Mouse (Mus musculus): Measurements from ENCODE around the gene Agbl4. TPM values are rescaled to one million over a fixed set of nuclear protein-coding genes. Genes with fewer than 3 reads are reported as not detected.

Agbl4 gene
- polyA plus RNA-seq, 1 experiment from 2014 or later = 0.30 TPM

GRCm38 (mm10) chr4:111588211-111588610 is 1190.8 kb downstream of the Agbl4 start:
- Histone ChIP-seq H3K4me3 (ENCODE audit: low read length) (no peak overlapping the region), H3K4me1 (ENCODE audit: control insufficient read depth, insufficient read depth, low read length) (no peaks in the 10 kb centered on the region; the same call in 1 of the 2 replicates), H3K36me3 (ENCODE audit: control insufficient read depth, insufficient read depth, low read length) (no peaks in the 10 kb centered on the region), H3K9ac (ENCODE audit: low read depth, low read length) (no peak overlapping the region), H3K4me2 (replicated peaks; ENCODE audit: low read depth, low read length) (no peak overlapping the region), H3K27me3 (ENCODE audit: control insufficient read depth, insufficient read depth, low read length) (no peaks in the 10 kb centered on the region), H3K27ac (ENCODE audit: low read depth, low read length) (no peak overlapping the region), H3K9me3 (ENCODE audit: control insufficient read depth, low read length) (no peaks in the 10 kb centered on the region)
- no peak for ATAC-seq (ENCODE audit: low FRiP score, low TSS enrichment)
- WGBS = 88% methylated on average over 1 of the region's 1 CpGs

DNA sequence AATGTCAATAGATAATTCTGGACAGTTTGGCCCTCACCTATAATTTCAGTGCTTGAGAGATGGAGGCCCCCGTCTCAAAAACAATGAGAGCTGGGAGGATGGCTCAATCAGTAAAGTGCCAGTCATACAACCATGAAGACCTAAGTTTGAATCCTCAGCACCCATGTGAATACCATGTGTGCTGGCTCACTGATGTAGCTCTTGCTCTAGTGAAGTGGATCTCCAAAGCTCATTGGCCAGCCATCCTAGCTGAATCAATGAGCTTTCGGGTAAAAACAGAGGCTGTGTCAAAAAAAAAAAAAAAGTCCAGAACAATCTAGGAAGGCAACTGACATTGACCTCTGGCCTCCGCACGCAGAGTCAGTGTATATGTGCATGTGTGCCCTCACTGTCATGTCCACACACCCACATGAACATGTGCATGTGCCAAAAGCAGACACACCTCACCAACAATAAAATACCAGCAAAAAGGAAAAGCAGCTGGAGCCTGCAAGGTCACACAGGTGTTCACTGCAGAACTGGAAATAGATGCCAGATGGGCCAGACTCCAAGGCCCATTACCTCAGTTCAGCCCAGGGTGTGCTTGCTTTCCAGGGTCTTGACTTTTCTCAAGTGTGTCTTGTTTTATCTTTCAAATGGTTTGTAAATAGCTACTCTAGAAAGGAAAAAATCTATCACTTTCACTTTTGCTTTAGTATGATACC is 1192.2 kb downstream of the Agbl4 start:
- Histone ChIP-seq H3K4me1 (ENCODE audit: control insufficient read depth, insufficient read depth, low read length) (no peaks in the 10 kb centered on the region), H3K9ac (ENCODE audit: low read depth, low read length) (no peak overlapping the region), H3K36me3 (ENCODE audit: control insufficient read depth, insufficient read depth, low read length) (no peaks in the 10 kb centered on the region), H3K4me3 (ENCODE audit: low read length) (no peak overlapping the region), H3K9me3 (ENCODE audit: control insufficient read depth, low read length) (no peaks in the 10 kb centered on the region), H3K27me3 (ENCODE audit: control insufficient read depth, insufficient read depth, low read length) (no peaks in the 10 kb centered on the region), H3K27ac (ENCODE audit: low read depth, low read length) (no peak overlapping the region), H3K4me2 (replicated peaks; ENCODE audit: low read depth, low read length) (no peak overlapping the region)
- WGBS = 88% methylated on average over 4 of the region's 4 CpGs
- ATAC-seq (ENCODE audit: low FRiP score, low TSS enrichment) = no peak

DNA sequence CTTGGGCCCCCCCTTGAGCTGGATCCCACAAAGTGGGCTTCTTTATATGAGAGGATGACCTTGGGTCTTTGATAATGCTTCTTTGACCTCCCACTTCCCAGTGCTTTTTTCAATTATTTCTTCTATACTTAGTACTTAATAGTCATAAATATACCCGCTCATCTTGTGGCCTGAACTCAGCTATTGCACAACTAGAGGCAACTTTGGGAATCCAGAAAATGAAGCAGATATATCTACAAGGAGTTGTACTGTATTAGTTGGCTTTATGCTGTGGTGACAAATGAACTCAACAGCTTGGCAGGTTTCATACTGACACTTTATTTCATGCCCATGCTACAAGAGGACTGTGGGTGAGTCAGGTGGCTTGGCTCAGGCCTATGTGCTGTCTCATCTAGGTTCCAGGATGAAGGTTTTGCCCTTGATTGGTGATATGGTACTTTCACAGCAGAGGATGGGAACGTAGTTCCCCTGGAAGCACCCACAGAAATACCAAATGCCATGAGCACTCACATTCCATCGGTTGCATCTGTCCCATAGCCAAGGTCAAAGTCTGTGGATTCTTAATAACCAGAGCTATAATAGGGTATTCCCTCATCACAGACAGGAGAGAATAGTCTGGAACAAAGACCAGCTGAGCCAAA is 1197.3 kb downstream of the Agbl4 start:
- Histone ChIP-seq H3K9ac (ENCODE audit: low read depth, low read length) (no peak overlapping the region), H3K27me3 (ENCODE audit: control insufficient read depth, insufficient read depth, low read length) (no peaks in the 10 kb centered on the region), H3K4me2 (replicated peaks; ENCODE audit: low read depth, low read length) (no peak overlapping the region), H3K9me3 (ENCODE audit: control insufficient read depth, low read length) (no peaks in the 10 kb centered on the region), H3K4me3 (ENCODE audit: low read length) (no peak overlapping the region), H3K4me1 (ENCODE audit: control insufficient read depth, insufficient read depth, low read length) (no peaks in the 10 kb centered on the region), H3K27ac (ENCODE audit: low read depth, low read length) (no peak overlapping the region), H3K36me3 (ENCODE audit: control insufficient read depth, insufficient read depth, low read length) (no peaks in the 10 kb centered on the region)
- WGBS = 89% methylated on average over 3 of the region's 3 CpGs
- no peak for ATAC-seq (ENCODE audit: low FRiP score, low TSS enrichment)

DNA sequence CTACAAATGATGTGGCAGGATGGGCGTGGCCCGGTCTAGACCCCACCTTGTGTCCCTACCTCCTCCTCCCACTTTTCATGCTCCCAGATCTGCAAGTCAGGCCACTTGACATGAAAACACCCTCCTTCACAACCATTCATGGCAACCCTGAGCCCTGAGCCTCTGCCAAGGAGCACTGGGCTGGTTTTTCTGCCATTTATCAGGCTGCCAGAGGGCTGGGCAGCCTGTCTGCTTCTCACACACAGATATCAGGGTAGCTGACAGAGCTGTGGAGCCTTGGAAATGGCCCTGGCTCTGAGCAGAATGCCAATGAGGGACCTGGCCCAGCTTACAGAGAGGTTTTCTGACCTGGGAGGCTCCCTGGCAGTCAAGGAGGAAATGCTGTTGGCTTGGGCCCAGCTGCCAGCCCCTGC is 1199.8 kb downstream of the Agbl4 start:
- H3K4me1 ChIP-seq (ENCODE audit: control insufficient read depth, insufficient read depth, low read length) = no peaks in the 10 kb centered on the region

GRCm38 (mm10) chr4:111597986-111598385 is 1200.5 kb downstream of the Agbl4 start:
- H3K9ac ChIP-seq (ENCODE audit: low read depth, low read length) = no peak overlapping the region
- no peaks in the 10 kb centered on the region for H3K4me1 ChIP-seq (ENCODE audit: control insufficient read depth, insufficient read depth, low read length)
- H3K27me3 ChIP-seq (ENCODE audit: control insufficient read depth, insufficient read depth, low read length) = no peaks in the 10 kb centered on the region
- no peak overlapping the region for H3K4me2 ChIP-seq (replicated peaks; ENCODE audit: low read depth, low read length)
- no peaks in the 10 kb centered on the region for H3K36me3 ChIP-seq (ENCODE audit: control insufficient read depth, insufficient read depth, low read length)
- H3K9me3 ChIP-seq (ENCODE audit: control insufficient read depth, low read length) = no peaks in the 10 kb centered on the region
- no peak overlapping the region for H3K4me3 ChIP-seq (ENCODE audit: low read length)
- WGBS = 71% methylated on average over 1 of the region's 1 CpGs
- no peak overlapping the region for H3K27ac ChIP-seq (ENCODE audit: low read depth, low read length)
- no peak for ATAC-seq (ENCODE audit: low FRiP score, low TSS enrichment)

More for the DNA sequence above, 1199.8 kb downstream of the Agbl4 start:
- Histone ChIP-seq H3K27ac (ENCODE audit: low read depth, low read length) (no peak overlapping the region), H3K36me3 (ENCODE audit: control insufficient read depth, insufficient read depth, low read length) (no peaks in the 10 kb centered on the region), H3K9ac (ENCODE audit: low read depth, low read length) (no peak overlapping the region), H3K4me2 (replicated peaks; ENCODE audit: low read depth, low read length) (no peak overlapping the region), H3K27me3 (ENCODE audit: control insufficient read depth, insufficient read depth, low read length) (no peaks in the 10 kb centered on the region), H3K4me3 (ENCODE audit: low read length) (no peak overlapping the region), H3K9me3 (ENCODE audit: control insufficient read depth, low read length) (no peaks in the 10 kb centered on the region)
- ATAC-seq (ENCODE audit: low FRiP score, low TSS enrichment) = no peak
- 100% methylated on average over 2 of the region's 2 CpGs for WGBS

GRCm38 (mm10) chr4:111603194-111603593 is 1205.7 kb downstream of the Agbl4 start:
- H3K9ac ChIP-seq (ENCODE audit: low read depth, low read length) = no peak overlapping the region
- no peak overlapping the region for H3K4me2 ChIP-seq (replicated peaks; ENCODE audit: low read depth, low read length)
- no peaks in the 10 kb centered on the region for H3K27me3 ChIP-seq (ENCODE audit: control insufficient read depth, insufficient read depth, low read length)
- no peaks in the 10 kb centered on the region for H3K4me1 ChIP-seq (ENCODE audit: control insufficient read depth, insufficient read depth, low read length)
- H3K9me3 ChIP-seq (ENCODE audit: control insufficient read depth, low read length) = no peaks in the 10 kb centered on the region
- no peak overlapping the region for H3K4me3 ChIP-seq (ENCODE audit: low read length)
- no peak overlapping the region for H3K27ac ChIP-seq (ENCODE audit: low read depth, low read length)
- WGBS = 88% methylated on average over 2 of the region's 2 CpGs
- ATAC-seq (ENCODE audit: low FRiP score, low TSS enrichment) = no peak
- H3K36me3 ChIP-seq (ENCODE audit: control insufficient read depth, insufficient read depth, low read length) = no peaks in the 10 kb centered on the region

- no peak overlapping the region for H3K9ac ChIP-seq (ENCODE audit: low read depth, low read length)
- WGBS = 81% methylated on average over 8 of the region's 8 CpGs
- no peaks in the 10 kb centered on the region for H3K4me1 ChIP-seq (ENCODE audit: control insufficient read depth, insufficient read depth, low read length)
- no peak for ATAC-seq (ENCODE audit: low FRiP score, low TSS enrichment)
- no peaks in the 10 kb centered on the region for H3K27me3 ChIP-seq (ENCODE audit: control insufficient read depth, insufficient read depth, low read length)
- H3K4me2 ChIP-seq (replicated peaks; ENCODE audit: low read depth, low read length) = no peak overlapping the region
- no peaks in the 10 kb centered on the region for H3K9me3 ChIP-seq (ENCODE audit: control insufficient read depth, low read length)
- no peaks in the 10 kb centered on the region for H3K36me3 ChIP-seq (ENCODE audit: control insufficient read depth, insufficient read depth, low read length)
- no peak overlapping the region for H3K27ac ChIP-seq (ENCODE audit: low read depth, low read length)
- H3K4me3 ChIP-seq (ENCODE audit: low read length) = no peak overlapping the region
These were observed 1210.5 kb downstream of the Agbl4 start for GRCm38 (mm10) chr4:111607826-111608500.

GRCm38 (mm10) chr4:111621865-111622264 is 1224.4 kb downstream of the Agbl4 start:
- no peak overlapping the region for H3K4me3 ChIP-seq (ENCODE audit: low read length)
- WGBS = 73% methylated on average over 2 of the region's 2 CpGs
- no peak overlapping the region for H3K27ac ChIP-seq (ENCODE audit: low read depth, low read length)
- no peak overlapping the region for H3K4me2 ChIP-seq (replicated peaks; ENCODE audit: low read depth, low read length)
- H3K9me3 ChIP-seq (ENCODE audit: control insufficient read depth, low read length) = no peaks in the 10 kb centered on the region
- no peak overlapping the region for H3K9ac ChIP-seq (ENCODE audit: low read depth, low read length)
- no peaks in the 10 kb centered on the region for H3K4me1 ChIP-seq (ENCODE audit: control insufficient read depth, insufficient read depth, low read length)
- H3K27me3 ChIP-seq (ENCODE audit: control insufficient read depth, insufficient read depth, low read length) = no peaks in the 10 kb centered on the region
- no peak for ATAC-seq (ENCODE audit: low FRiP score, low TSS enrichment)
- H3K36me3 ChIP-seq (ENCODE audit: control insufficient read depth, insufficient read depth, low read length) = no peaks in the 10 kb centered on the region

DNA sequence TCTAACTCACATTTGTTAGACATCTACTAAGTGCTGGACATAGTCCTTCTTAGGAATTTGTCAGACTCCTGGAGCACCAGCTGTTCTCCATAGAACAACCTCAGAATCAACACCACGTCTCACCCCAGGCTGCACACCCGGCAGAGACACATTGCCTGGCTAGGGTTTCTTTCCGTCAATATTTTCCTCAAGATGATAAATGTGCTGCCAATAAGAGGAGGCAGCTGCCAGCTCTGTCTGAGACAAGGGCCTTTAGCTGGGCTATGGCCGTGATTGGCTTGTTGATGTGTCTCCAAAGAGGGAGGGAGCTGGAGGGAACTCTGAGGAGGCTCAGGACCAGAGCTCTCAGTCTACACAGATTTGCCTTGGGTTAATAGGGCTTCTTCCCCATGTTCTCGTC is 1227.5 kb downstream of the Agbl4 start:
- no peak overlapping the region for H3K4me2 ChIP-seq (replicated peaks; ENCODE audit: low read depth, low read length)
- no peaks in the 10 kb centered on the region for H3K9me3 ChIP-seq (ENCODE audit: control insufficient read depth, low read length)
- no peak for ATAC-seq (ENCODE audit: low FRiP score, low TSS enrichment)
- H3K9ac ChIP-seq (ENCODE audit: low read depth, low read length) = no peak overlapping the region
- H3K4me3 ChIP-seq (ENCODE audit: low read length) = no peak overlapping the region
- H3K27ac ChIP-seq (ENCODE audit: low read depth, low read length) = no peak overlapping the region
- no peaks in the 10 kb centered on the region for H3K27me3 ChIP-seq (ENCODE audit: control insufficient read depth, insufficient read depth, low read length)
- H3K4me1 ChIP-seq (ENCODE audit: control insufficient read depth, insufficient read depth, low read length) = no peaks in the 10 kb centered on the region
- H3K36me3 ChIP-seq (ENCODE audit: control insufficient read depth, insufficient read depth, low read length) = no peaks in the 10 kb centered on the region
- WGBS = 62% methylated on average over 5 of the region's 5 CpGs

Data from kidney, embryonic 14.5 days (tissue).